Mouse (Mus musculus): ENCODE measurements around the gene 2310003L06Rik. TPM values are rescaled to one million over a fixed set of nuclear protein-coding genes. Genes with fewer than 3 reads are reported as not detected.

2310003L06Rik gene
- not detected in 2 replicates for polyA plus RNA-seq (2015; fragmentation: Nextera tagmentation; extraction: Ambion mirVana)

DNA sequence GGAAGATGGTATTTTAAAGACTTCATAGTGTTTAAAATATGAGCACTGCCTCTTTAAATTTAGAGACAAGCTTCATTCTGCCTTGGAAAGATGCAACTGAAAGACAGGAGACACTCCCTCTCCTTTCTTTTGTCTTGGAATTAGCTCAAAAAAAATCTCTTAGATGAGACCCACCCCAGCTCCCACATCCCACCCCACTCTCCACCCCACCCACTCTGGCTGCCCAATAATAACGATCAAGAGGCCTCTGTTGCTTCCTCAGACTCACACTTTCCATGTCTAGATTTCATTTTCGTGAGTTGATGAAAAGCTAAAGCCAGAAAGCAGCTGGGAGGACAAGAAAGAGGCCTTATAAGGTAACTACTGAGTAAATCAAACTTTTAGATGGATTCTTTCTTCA lies at the start of gene 2310003L06Rik, which contains the start of gene Gm28434:
Gene 2310003L06Rik, plus strand, starts transcription at position 259 of the 400 bp plus-strand sequence.
Gene Gm28434, plus strand, starts transcription at position 317 of the 400 bp plus-strand sequence.
- WGBS: 55% methylated on average over 2 of the region's 2 CpGs
- no peaks in the 10 kb centered on the region for H3K27me3 ChIP-seq (ENCODE audit: control insufficient read depth, insufficient read depth, low read length)
- H3K4me1 ChIP-seq (ENCODE audit: control insufficient read depth, insufficient read depth, low read length): no peaks in the 10 kb centered on the region
- no peaks in the 10 kb centered on the region for H3K36me3 ChIP-seq (ENCODE audit: control insufficient read depth, insufficient read depth, low read length)
- no peak within 1 kb of the TSS for H3K4me3 ChIP-seq (replicated peaks; ENCODE audit: low read length)
- H3K9ac ChIP-seq (ENCODE audit: low read length): no peak within 1 kb of the TSS
- H3K4me2 ChIP-seq (ENCODE audit: low read depth, low read length): no peak within 1 kb of the TSS
- no peak within 1 kb of the TSS for H3K27ac ChIP-seq (ENCODE audit: low read length)
- ATAC-seq (ENCODE audit: insufficient read depth, low FRiP score): no peak
- H3K9me3 ChIP-seq (replicated peaks; ENCODE audit: control insufficient read depth, low read length): no peaks in the 10 kb centered on the region

DNA sequence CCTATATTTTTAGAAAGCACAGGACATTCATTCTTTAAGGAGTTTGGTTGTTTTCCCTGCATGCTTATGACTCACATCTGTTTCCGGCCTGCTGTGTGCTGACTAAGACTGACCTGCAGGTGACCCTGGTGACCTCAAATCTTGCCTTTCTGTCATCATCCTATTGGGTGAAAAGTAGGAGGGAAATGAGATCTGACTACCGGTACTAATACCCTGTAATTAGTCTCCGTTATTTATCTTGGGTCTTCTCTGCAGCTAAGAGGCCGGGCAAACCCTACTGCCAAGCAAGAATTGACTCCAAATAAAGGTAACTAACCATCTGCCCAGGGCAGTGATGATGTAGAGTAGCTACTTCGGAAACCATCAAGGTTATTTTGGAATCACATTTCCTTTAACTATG lies 43.9 kb upstream of the 2310003L06Rik start, which contains the start of gene Csn3:
Gene Csn3, plus strand, starts transcription at position 208 of the 400 bp plus-strand sequence.
- H3K9ac ChIP-seq (ENCODE audit: low read length): no peak within 1 kb of the TSS
- no peak within 1 kb of the TSS for H3K4me2 ChIP-seq (ENCODE audit: low read depth, low read length)
- H3K36me3 ChIP-seq (ENCODE audit: control insufficient read depth, insufficient read depth, low read length): no peaks in the 10 kb centered on the region
- H3K9me3 ChIP-seq (replicated peaks; ENCODE audit: control insufficient read depth, low read length): no peaks in the 10 kb centered on the region
- no peaks in the 10 kb centered on the region for H3K27me3 ChIP-seq (ENCODE audit: control insufficient read depth, insufficient read depth, low read length)
- H3K4me3 ChIP-seq (replicated peaks; ENCODE audit: low read length): no peak within 1 kb of the TSS
- WGBS: 40% methylated on average over 5 of the region's 5 CpGs
- no peak for ATAC-seq (ENCODE audit: insufficient read depth, low FRiP score)
- no peak within 1 kb of the TSS for H3K27ac ChIP-seq (ENCODE audit: low read length)
- H3K4me1 ChIP-seq (ENCODE audit: control insufficient read depth, insufficient read depth, low read length): no peaks in the 10 kb centered on the region

DNA sequence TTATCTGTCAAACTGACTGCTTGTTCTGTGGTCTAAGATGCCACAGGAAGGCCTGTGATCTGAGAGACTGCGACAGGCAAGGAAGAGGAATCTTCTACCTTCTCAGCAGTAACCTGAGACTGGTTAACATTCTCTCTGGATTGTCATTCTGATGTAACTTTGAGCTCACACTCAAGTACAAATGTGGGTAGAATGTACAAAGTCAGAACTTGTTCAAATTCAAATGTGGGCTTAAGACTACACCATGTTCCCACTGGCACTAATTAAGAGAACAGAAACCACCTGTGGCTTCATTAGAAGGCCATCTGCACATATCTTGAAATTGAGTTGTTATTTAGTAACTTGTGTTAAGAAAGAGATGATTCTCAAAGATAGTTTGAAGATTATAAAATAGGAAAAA lies 37.7 kb upstream of the 2310003L06Rik start:
- Histone ChIP-seq H3K27ac (ENCODE audit: low read length) (no peak overlapping the region), H3K9me3 (replicated peaks; ENCODE audit: control insufficient read depth, low read length) (no peaks in the 10 kb centered on the region), H3K4me1 (ENCODE audit: control insufficient read depth, insufficient read depth, low read length) (no peaks in the 10 kb centered on the region), H3K27me3 (ENCODE audit: control insufficient read depth, insufficient read depth, low read length) (no peaks in the 10 kb centered on the region), H3K9ac (ENCODE audit: low read length) (no peak overlapping the region), H3K36me3 (ENCODE audit: control insufficient read depth, insufficient read depth, low read length) (no peaks in the 10 kb centered on the region), H3K4me2 (ENCODE audit: low read depth, low read length) (no peak overlapping the region), H3K4me3 (replicated peaks; ENCODE audit: low read length) (no peak overlapping the region)
- no peak for ATAC-seq (ENCODE audit: insufficient read depth, low FRiP score)
- 62% methylated on average over 1 of the region's 1 CpGs for WGBS

DNA sequence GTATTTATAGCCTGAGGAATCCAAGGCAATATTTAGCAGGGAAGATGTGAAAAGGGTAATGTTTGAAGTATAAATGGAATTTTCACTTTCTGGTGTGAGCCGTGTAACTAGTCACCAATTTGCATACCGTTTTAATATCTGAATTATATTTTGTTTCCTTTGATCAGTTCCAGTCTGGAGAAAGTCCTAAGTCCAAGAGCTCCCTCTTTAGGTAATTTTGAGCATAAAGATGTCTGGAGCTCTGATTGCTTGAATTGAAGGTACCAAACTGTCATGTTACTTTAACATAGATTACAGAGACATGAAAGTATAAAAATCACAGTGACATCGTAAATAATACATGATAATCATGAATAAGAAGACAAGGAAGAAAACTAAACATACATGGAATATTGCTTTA lies 28.5 kb upstream of the 2310003L06Rik start:
- WGBS: 38% methylated on average over 3 of the region's 3 CpGs
- H3K9me3 ChIP-seq (replicated peaks; ENCODE audit: control insufficient read depth, low read length): no peaks in the 10 kb centered on the region
- H3K4me3 ChIP-seq (replicated peaks; ENCODE audit: low read length): no peak overlapping the region
- no peaks in the 10 kb centered on the region for H3K36me3 ChIP-seq (ENCODE audit: control insufficient read depth, insufficient read depth, low read length)
- no peak overlapping the region for H3K27ac ChIP-seq (ENCODE audit: low read length)
- no peak overlapping the region for H3K9ac ChIP-seq (ENCODE audit: low read length)
- no peak overlapping the region for H3K4me2 ChIP-seq (ENCODE audit: low read depth, low read length)
- no peak for ATAC-seq (ENCODE audit: insufficient read depth, low FRiP score)
- no peaks in the 10 kb centered on the region for H3K27me3 ChIP-seq (ENCODE audit: control insufficient read depth, insufficient read depth, low read length)
- H3K4me1 ChIP-seq (ENCODE audit: control insufficient read depth, insufficient read depth, low read length): no peaks in the 10 kb centered on the region

DNA sequence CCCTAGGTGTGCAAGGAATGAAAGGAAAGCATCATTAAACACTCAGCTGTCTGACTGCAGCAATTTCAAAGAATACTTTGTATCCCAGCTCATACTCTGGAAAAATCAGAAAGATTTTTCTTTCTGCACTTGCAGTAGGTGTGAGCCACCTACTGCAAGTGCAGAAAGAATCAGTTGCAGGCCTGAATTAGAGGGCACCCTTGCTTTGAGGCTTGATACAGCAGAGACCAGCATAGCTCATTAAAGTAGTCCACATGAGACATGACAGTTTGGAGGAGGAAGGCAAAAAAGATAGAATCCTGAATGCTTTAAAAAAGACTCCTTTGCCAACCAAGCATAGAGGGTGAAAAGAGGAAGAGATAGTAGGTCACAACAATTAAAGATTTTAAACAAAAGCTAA lies 26.7 kb upstream of the 2310003L06Rik start:
- H3K4me2 ChIP-seq (ENCODE audit: low read depth, low read length): no peak overlapping the region
- no peaks in the 10 kb centered on the region for H3K36me3 ChIP-seq (ENCODE audit: control insufficient read depth, insufficient read depth, low read length)
- no peak for ATAC-seq (ENCODE audit: insufficient read depth, low FRiP score)
- no peak overlapping the region for H3K4me3 ChIP-seq (replicated peaks; ENCODE audit: low read length)
- H3K27me3 ChIP-seq (ENCODE audit: control insufficient read depth, insufficient read depth, low read length): no peaks in the 10 kb centered on the region
- H3K4me1 ChIP-seq (ENCODE audit: control insufficient read depth, insufficient read depth, low read length): no peaks in the 10 kb centered on the region
- no peak overlapping the region for H3K27ac ChIP-seq (ENCODE audit: low read length)
- H3K9ac ChIP-seq (ENCODE audit: low read length): no peak overlapping the region
- no peaks in the 10 kb centered on the region for H3K9me3 ChIP-seq (replicated peaks; ENCODE audit: control insufficient read depth, low read length)

DNA sequence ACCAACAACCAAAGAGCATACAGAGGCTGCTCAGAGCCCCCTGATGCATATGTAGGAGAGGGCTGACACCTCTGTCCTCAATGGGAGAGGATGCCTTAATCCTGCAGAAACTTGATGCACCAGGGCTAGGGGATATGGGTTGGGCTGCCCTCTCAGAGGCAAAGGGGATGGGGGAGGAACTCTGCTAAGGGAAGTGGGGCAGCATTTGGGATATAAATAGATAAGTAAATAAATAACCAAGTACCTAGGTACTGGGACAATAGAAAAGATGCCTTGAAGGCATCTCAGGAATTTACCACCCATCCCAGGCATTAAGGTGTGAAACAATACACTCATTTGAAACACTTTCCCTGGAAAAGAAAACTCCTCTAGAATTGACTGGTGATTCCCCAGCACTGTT lies 17.4 kb upstream of the 2310003L06Rik start:
- H3K27ac ChIP-seq (ENCODE audit: low read length): no peak overlapping the region
- H3K9ac ChIP-seq (ENCODE audit: low read length): no peak overlapping the region
- no peak for ATAC-seq (ENCODE audit: insufficient read depth, low FRiP score)
- no peak overlapping the region for H3K4me3 ChIP-seq (replicated peaks; ENCODE audit: low read length)
- H3K4me1 ChIP-seq (ENCODE audit: control insufficient read depth, insufficient read depth, low read length): no peaks in the 10 kb centered on the region
- H3K4me2 ChIP-seq (ENCODE audit: low read depth, low read length): no peak overlapping the region
- no peaks in the 10 kb centered on the region for H3K9me3 ChIP-seq (replicated peaks; ENCODE audit: control insufficient read depth, low read length)
- H3K27me3 ChIP-seq (ENCODE audit: control insufficient read depth, insufficient read depth, low read length): no peaks in the 10 kb centered on the region
- no peaks in the 10 kb centered on the region for H3K36me3 ChIP-seq (ENCODE audit: control insufficient read depth, insufficient read depth, low read length)

DNA sequence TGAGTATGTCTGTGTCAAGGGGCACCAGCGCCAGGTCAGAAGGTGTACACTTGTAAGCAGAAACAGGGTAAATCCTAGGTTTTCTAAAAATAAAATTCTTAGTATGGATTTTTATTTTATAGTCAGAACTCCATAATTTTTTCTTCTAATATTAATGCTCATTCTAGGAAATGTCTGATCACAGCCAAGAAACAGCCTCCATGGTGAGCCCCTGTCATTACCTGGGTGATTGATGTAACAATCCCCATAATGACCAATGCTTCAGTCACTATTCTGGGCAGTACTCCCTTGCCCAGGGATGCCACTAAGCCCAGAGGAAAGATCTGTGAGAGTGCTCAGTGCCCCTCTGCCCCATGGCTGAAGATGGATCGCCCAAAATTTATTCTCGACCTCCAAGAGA lies 9.9 kb downstream of the 2310003L06Rik start, which contains the start of gene Cabs1:
Gene Cabs1, plus strand, starts transcription at position 301 of the 400 bp plus-strand sequence.
- H3K4me1 ChIP-seq (ENCODE audit: control insufficient read depth, insufficient read depth, low read length): no peaks in the 10 kb centered on the region
- 75% methylated on average over 3 of the region's 3 CpGs for WGBS
- H3K27me3 ChIP-seq (ENCODE audit: control insufficient read depth, insufficient read depth, low read length): no peaks in the 10 kb centered on the region
- H3K4me2 ChIP-seq (ENCODE audit: low read depth, low read length): no peak within 1 kb of the TSS
- H3K36me3 ChIP-seq (ENCODE audit: control insufficient read depth, insufficient read depth, low read length): no peaks in the 10 kb centered on the region
- no peaks in the 10 kb centered on the region for H3K9me3 ChIP-seq (replicated peaks; ENCODE audit: control insufficient read depth, low read length)
- H3K27ac ChIP-seq (ENCODE audit: low read length): no peak within 1 kb of the TSS
- H3K4me3 ChIP-seq (replicated peaks; ENCODE audit: low read length): no peak within 1 kb of the TSS
- ATAC-seq (ENCODE audit: insufficient read depth, low FRiP score): no peak
- H3K9ac ChIP-seq (ENCODE audit: low read length): no peak within 1 kb of the TSS

DNA sequence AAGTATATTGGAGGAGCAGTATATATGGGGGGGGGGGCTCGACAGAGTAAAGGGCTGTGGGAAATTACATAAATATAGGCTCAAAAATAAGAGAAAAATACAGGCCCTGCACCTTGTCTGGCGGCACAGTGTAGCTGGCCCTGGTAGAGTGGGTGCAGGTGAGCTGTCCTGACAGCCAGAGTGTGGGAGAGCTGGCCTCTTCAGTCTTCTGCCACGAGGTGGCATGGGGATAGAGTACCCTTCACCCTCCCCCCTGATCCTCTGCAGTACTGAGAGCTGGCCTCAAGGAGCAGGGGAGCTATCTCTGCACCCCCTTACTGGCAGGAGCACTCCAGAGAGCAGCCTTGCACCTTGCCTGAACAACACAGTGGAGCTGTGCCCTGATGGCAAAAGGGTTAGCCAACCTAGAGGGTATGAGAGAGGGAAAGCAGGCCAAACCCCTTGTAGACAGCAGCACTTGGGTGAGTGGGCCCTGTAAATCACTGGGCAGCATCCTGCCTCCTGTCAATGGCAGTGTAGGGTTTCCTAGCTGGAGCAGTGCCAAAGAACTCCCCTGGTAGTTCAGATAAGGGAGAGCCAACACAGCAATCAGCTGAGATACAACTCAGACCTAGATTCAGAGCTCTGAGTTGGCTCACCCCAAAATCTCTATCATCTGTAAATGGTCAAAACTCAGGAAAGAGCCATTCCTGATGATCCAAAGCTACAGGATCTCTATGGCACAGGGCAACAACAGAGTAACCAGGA lies 13.4 kb downstream of the 2310003L06Rik start:
- Histone ChIP-seq H3K4me1 (ENCODE audit: control insufficient read depth, insufficient read depth, low read length) (no peaks in the 10 kb centered on the region), H3K9me3 (replicated peaks; ENCODE audit: control insufficient read depth, low read length) (no peaks in the 10 kb centered on the region), H3K27me3 (ENCODE audit: control insufficient read depth, insufficient read depth, low read length) (no peaks in the 10 kb centered on the region), H3K4me3 (replicated peaks; ENCODE audit: low read length) (no peak overlapping the region), H3K4me2 (ENCODE audit: low read depth, low read length) (no peak overlapping the region), H3K9ac (ENCODE audit: low read length) (no peak overlapping the region), H3K27ac (ENCODE audit: low read length) (no peak overlapping the region), H3K36me3 (ENCODE audit: control insufficient read depth, insufficient read depth, low read length) (no peaks in the 10 kb centered on the region)
- WGBS: 64% methylated on average over 3 of the region's 3 CpGs
- peak; percentile 40; the same call in 1 of the 2 replicates for ATAC-seq (ENCODE audit: insufficient read depth, low FRiP score)

DNA sequence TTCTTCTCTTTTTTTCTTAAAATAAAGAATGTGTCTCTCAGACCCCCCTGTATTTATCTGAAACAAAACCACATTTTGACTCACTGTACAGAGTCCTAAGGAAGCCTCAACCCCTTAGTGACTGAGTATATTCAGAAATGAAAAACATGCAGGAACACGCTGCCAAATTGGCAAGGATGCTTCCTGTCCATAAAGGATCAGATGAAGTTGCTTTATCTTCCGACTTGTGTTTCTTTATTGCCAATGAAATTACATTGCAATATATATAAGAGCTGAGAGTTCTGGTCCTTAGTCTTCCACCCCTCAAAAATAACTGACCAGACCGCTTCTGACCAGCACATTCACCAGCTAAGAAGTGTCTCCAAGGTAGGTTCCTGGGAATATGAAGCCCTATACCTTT lies 33.0 kb downstream of the 2310003L06Rik start, which contains the start of gene Smr3a:
Gene Smr3a, plus strand, starts transcription at position 301 of the 400 bp plus-strand sequence.
- Histone ChIP-seq H3K9ac (ENCODE audit: low read length) (no peak within 1 kb of the TSS), H3K4me3 (replicated peaks; ENCODE audit: low read length) (no peak within 1 kb of the TSS), H3K36me3 (ENCODE audit: control insufficient read depth, insufficient read depth, low read length) (no peaks in the 10 kb centered on the region), H3K4me1 (ENCODE audit: control insufficient read depth, insufficient read depth, low read length) (no peaks in the 10 kb centered on the region), H3K4me2 (ENCODE audit: low read depth, low read length) (no peak within 1 kb of the TSS), H3K27ac (ENCODE audit: low read length) (no peak within 1 kb of the TSS), H3K27me3 (ENCODE audit: control insufficient read depth, insufficient read depth, low read length) (no peaks in the 10 kb centered on the region), H3K9me3 (replicated peaks; ENCODE audit: control insufficient read depth, low read length) (no peaks in the 10 kb centered on the region)
- 78% methylated on average over 3 of the region's 3 CpGs for WGBS
- no peak for ATAC-seq (ENCODE audit: insufficient read depth, low FRiP score)

Data from stomach, embryonic 16.5 days (tissue).